Mouse (Mus musculus): ENCODE data around the gene Ccl11. TPM values are rescaled to one million over a fixed set of nuclear protein-coding genes. Genes with fewer than 3 reads are reported as not detected.

Ccl11 gene
- not detected for polyA plus RNA-seq (2017; shearing (Covaris generic))

DNA sequence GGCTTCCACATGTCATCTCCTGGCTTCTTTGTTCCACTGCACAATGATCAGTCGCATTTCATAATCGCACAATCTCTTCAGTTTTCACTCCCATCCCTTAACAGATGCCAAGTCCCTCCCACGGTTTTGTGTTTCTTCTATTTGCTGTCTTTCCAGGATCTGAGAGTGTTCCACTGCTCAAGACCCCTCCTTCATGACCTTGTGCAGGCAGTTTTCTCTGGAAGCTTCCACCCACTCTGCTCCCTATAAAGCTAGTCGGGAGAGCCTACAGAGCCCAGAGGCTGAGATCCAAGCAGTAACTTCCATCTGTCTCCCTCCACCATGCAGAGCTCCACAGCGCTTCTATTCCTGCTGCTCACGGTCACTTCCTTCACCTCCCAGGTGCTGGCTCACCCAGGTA lies at the start of gene Ccl11:
Ccl11 (plus strand) TSS at position 178 of the 400 bp plus-strand sequence.

DNA sequence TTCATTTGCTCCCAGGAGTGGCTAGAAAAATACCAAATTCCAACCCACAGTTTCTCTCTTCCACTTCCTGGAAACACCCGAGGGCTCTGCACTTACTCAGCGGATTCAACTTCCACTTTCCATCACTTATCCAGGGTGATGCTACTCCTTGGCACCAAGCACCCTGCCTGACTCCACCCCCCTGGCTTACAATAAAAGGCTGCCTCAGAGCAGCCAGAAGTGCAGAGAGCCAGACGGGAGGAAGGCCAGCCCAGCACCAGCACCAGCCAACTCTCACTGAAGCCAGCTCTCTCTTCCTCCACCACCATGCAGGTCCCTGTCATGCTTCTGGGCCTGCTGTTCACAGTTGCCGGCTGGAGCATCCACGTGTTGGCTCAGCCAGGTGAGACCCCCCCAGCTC lies 22.3 kb upstream of the Ccl11 start, which contains the start of gene Ccl2:
Ccl2 (plus strand) TSS at position 216 of the 400 bp plus-strand sequence.

DNA sequence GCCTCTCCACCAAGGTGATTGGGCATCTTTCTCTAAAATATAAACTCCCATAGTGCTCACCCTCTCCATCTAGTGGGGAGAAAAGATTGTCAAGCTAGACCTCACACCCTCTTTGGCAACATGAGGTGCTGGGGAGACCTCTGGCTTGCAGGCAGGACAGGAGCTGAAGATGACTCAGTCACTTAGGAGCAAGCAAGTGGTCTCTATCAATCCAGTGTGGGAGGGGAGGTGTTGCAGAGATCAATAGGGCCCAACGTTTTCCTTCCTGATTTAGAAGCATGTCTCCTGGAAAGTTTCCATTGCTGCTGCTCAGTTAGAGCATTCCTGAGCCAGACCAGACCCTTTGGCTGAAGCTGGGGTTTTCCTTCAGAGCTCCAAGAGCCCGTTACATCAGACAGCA lies 19.1 kb upstream of the Ccl11 start, which contains the start of gene Gm17268:
Gm17268 (minus strand) TSS at position 28 of the 400 bp plus-strand sequence.

DNA sequence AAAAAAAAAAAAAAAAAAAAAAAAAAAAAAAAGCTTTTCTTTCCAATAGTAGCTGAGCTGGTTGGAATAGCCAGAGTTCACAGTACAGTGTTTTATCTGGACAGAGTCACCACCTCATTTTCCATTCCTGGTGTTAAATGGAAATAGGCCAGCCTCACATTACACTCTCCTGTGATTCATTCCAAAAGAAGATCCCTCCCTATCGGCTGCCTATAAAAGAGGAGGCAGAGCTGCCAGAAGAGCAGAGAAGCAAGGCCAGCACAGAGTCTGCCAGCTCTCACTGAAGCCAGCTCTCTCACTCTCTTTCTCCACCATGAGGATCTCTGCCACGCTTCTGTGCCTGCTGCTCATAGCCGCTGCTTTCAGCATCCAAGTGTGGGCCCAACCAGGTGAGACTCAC lies 12.2 kb upstream of the Ccl11 start, which contains the start of gene Ccl7:
Ccl7 (plus strand) TSS at position 242 of the 400 bp plus-strand sequence.

DNA sequence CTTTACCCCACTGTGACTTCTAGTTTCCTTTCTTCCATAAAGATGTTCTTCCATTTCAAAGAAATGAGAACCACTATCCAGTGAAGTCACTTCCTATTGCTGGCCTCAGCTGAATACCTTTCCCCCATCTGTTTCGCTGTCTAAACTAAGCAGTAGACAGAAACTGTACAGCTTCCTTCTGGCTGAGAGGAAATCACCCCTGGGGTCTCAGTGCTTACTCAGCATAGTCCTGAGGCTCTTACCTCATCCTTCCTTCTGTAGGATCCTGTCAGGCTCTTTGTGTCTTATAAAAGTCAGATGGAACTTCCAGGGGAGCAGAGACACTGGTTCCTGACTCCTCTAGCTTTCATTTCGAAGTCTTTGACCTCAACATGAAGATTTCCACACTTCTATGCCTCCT lies 43.9 kb downstream of the Ccl11 start, which contains the start of gene Ccl12:
Ccl12 (plus strand) TSS at position 317 of the 400 bp plus-strand sequence.

Other genes with a start within 250 kb of the Ccl11 start
- 1 to 10 TPM in 1 of 2 experiments, under 1 TPM in 1; 0.12 to 1.7 TPM for gene 5530401A14Rik, start 197.2 kb upstream of the Ccl11 start, polyA plus RNA-seq (2017; shearing (Covaris generic))
- gene Asic2, start 89.4 kb upstream of the Ccl11 start, polyA plus RNA-seq (2017; shearing (Covaris generic)), result under 1 TPM; 0.10 to 0.17 TPM
- gene Ccl2, start 22.3 kb upstream of the Ccl11 start, polyA plus RNA-seq (2017; shearing (Covaris generic)), result 1 to 10 TPM in 1 of 2 experiments, not detected in 1; 3.6 TPM
- not detected for gene Gm17268, start 19.3 kb upstream of the Ccl11 start, polyA plus RNA-seq (2017; shearing (Covaris generic))
- not detected for gene Ccl7, start 12.1 kb upstream of the Ccl11 start, polyA plus RNA-seq (2017; shearing (Covaris generic))
- under 1 TPM in 1 of 2 experiments, not detected in 1; 0.35 TPM for gene Ccl12, start 44.0 kb downstream of the Ccl11 start, polyA plus RNA-seq (2017; shearing (Covaris generic))
- not detected for gene Ccl8, start 57.4 kb downstream of the Ccl11 start, polyA plus RNA-seq (2017; shearing (Covaris generic))
- 10 to 100 TPM in 1 of 2 experiments, 1 to 10 TPM in 1; 2.3 to 19.5 TPM for gene Ccl1, start 247.9 kb downstream of the Ccl11 start, polyA plus RNA-seq (2017; shearing (Covaris generic))